Mouse (Mus musculus): ENCODE data around the gene Mpp5. TPM values are rescaled to one million over a fixed set of nuclear protein-coding genes. Genes with fewer than 3 reads are reported as not detected.

Gene Mpp5
- polyA plus RNA-seq, 1 experiment from 2014 or later, result 22.2 TPM

GRCm38 (mm10) chr12:78777916-78778315 lies 29.2 kb downstream of the Mpp5 start:
- WGBS, result 30% methylated on average over 2 of the region's 2 CpGs
- Histone ChIP-seq H3K27me3 (no peaks in the 10 kb centered on the region), H3K9me3 (replicated peaks) (no peaks in the 10 kb centered on the region), H3K4me2 (no peak overlapping the region), H3K27ac (no peak overlapping the region), H3K4me1 (no peaks in the 10 kb centered on the region), H3K9ac (no peak overlapping the region), H3K4me3 (replicated peaks) (no peak overlapping the region), H3K36me3 (no peaks in the 10 kb centered on the region)
- ATAC-seq (replicated peaks; ENCODE audit: low FRiP score), result no peak

DNA sequence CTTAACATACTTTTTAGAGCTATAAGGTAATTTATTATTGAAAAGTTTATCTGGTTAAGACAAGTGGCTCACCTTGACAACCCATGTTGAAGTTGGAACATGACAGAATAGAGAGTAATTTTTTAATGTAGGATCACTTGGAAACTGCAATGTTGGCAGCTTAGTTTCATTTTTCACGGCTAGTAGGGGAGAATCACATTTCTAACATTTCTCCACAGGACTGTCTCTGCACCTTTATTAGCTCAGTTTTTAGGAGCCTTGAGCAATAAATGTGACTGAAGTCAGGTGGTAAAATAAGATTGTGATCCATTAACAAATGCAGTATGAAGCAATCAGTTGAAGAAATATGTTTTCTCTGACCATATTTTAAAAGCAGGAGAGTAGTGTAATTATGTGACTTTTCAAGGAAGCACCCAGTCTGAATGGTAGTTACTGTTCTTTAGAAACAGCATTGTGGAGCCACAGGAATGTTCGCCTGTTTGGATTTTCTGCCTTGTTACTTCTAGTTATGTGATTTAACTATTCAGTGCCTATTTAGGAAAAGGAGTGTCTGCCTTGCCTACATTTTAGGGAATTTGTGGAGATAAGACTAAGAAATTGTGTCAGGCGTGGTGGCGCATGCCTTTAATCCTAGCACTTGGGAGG lies 29.8 kb downstream of the Mpp5 start:
- no peaks in the 10 kb centered on the region for H3K36me3 ChIP-seq
- no peak overlapping the region for H3K4me3 ChIP-seq (replicated peaks)
- H3K4me1 ChIP-seq, result no peaks in the 10 kb centered on the region
- H3K27ac ChIP-seq, result no peak overlapping the region
- H3K4me2 ChIP-seq, result no peak overlapping the region
- H3K27me3 ChIP-seq, result no peaks in the 10 kb centered on the region
- no peak overlapping the region for H3K9ac ChIP-seq
- ATAC-seq (replicated peaks; ENCODE audit: low FRiP score), result no peak
- 70% methylated on average over 4 of the region's 4 CpGs for WGBS
- H3K9me3 ChIP-seq (replicated peaks), result no peaks in the 10 kb centered on the region

GRCm38 (mm10) chr12:78788266-78788873 lies 39.7 kb downstream of the Mpp5 start:
- H3K9me3 ChIP-seq (replicated peaks), result no peaks in the 10 kb centered on the region
- ATAC-seq (replicated peaks; ENCODE audit: low FRiP score), result no peak
- no peaks in the 10 kb centered on the region for H3K27me3 ChIP-seq
- no peak overlapping the region for H3K4me2 ChIP-seq
- H3K9ac ChIP-seq, result no peak overlapping the region
- H3K36me3 ChIP-seq, result no peaks in the 10 kb centered on the region
- H3K27ac ChIP-seq, result no peak overlapping the region
- H3K4me1 ChIP-seq, result no peaks in the 10 kb centered on the region
- whole genome bisulfite sequencing, result 44% methylated on average over 3 of the region's 3 CpGs
- H3K4me3 ChIP-seq (replicated peaks), result no peak overlapping the region

DNA sequence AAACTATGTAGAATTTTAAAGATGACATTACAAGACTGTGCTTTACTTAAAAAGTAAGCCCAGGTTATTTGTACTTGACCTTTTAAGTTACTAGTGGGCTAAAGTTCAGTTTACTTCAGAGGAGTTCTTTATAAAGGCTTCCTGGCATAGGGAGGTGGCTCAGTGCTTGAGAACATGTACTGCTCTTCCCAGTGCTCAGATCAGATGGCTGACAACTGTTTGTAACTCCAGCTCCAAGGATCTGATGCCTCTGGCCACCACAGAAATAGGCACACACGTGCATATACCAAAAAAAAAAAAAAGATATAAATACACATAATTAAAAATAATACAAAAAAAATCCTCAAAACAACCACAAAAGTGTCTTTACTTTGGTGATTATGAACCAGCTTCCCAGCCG lies 42.1 kb downstream of the Mpp5 start:
- H3K27me3 ChIP-seq, result no peaks in the 10 kb centered on the region
- no peak overlapping the region for H3K4me3 ChIP-seq (replicated peaks)
- no peaks in the 10 kb centered on the region for H3K9me3 ChIP-seq (replicated peaks)
- H3K9ac ChIP-seq, result no peak overlapping the region
- no peaks in the 10 kb centered on the region for H3K36me3 ChIP-seq
- ATAC-seq (replicated peaks; ENCODE audit: low FRiP score), result no peak
- WGBS, result 80% methylated on average over 2 of the region's 2 CpGs
- H3K4me2 ChIP-seq, result no peak overlapping the region
- 0 out of 2 replicates have a peak, but pooled peaks cover 2% of the 10 kb centered on the region for H3K4me1 ChIP-seq
- no peak overlapping the region for H3K27ac ChIP-seq

- H3K27me3 ChIP-seq, result no peaks in the 10 kb centered on the region
- no peak overlapping the region for H3K9ac ChIP-seq
- H3K4me3 ChIP-seq (replicated peaks), result no peak overlapping the region
- no peak overlapping the region for H3K4me2 ChIP-seq
- H3K4me1 ChIP-seq, result 0 out of 2 replicates have a peak, but pooled peaks cover 2% of the 10 kb centered on the region
- no peak overlapping the region for H3K27ac ChIP-seq
- ATAC-seq (replicated peaks; ENCODE audit: low FRiP score), result peak; percentile 60; the same call in 1 of the 2 replicates
- H3K36me3 ChIP-seq, result peaks cover 18% of the 10 kb centered on the region
- 12% methylated on average over 1 of the region's 1 CpGs for WGBS
- no peaks in the 10 kb centered on the region for H3K9me3 ChIP-seq (replicated peaks)
Observed at GRCm38 (mm10) chr12:78794236-78794635, 45.5 kb downstream of the Mpp5 start.

DNA sequence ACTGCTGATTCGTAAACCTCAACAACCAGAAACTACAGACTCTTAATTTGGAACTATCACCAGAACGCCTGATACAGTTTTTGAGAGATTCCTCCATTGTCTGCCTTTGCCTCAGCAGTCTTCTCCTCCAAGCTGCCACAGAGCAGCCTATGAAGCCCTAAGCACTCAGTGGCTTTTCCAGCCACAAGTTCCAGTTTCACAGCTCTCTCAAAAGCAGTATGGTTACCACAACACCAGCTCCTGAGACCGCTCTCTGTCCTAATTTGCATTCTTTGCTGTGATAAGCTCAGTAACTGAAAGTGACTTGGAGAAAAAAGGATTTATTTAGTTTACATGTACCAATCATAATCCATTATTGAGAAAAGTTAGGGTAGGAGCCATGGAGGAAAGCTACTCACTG lies 51.3 kb downstream of the Mpp5 start:
- no peak overlapping the region for H3K27ac ChIP-seq
- H3K4me3 ChIP-seq (replicated peaks), result no peak overlapping the region
- no peak overlapping the region for H3K9ac ChIP-seq
- peaks cover 18% of the 10 kb centered on the region for H3K36me3 ChIP-seq
- 90% methylated on average over 3 of the region's 3 CpGs for WGBS
- H3K4me2 ChIP-seq, result no peak overlapping the region
- H3K27me3 ChIP-seq, result no peaks in the 10 kb centered on the region
- no peaks in the 10 kb centered on the region for H3K4me1 ChIP-seq
- no peaks in the 10 kb centered on the region for H3K9me3 ChIP-seq (replicated peaks)
- no peak for ATAC-seq (replicated peaks; ENCODE audit: low FRiP score)

DNA sequence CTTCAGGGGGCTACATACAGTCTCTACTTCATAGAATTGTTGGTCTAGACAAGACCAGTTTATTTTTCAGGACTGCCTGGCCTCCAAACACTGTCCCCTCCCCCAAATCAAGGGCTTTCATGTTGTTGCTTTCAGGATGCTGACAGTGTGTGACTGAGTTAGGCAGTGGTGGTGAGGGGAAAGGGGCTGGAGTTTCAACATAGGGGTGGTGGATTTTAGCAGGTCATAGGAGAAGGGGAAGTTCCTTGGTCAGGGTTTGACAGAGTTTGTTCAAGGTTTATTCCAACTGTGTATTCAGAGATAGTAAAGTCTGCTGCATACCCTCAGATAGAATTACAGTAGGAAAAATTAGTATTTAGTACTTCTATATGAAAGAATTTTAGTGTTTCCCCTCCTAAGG lies 53.1 kb downstream of the Mpp5 start:
- no peak for ATAC-seq (replicated peaks; ENCODE audit: low FRiP score)
- H3K27me3 ChIP-seq, result no peaks in the 10 kb centered on the region
- no peaks in the 10 kb centered on the region for H3K9me3 ChIP-seq (replicated peaks)
- no peak overlapping the region for H3K4me3 ChIP-seq (replicated peaks)
- H3K9ac ChIP-seq, result no peak overlapping the region
- H3K36me3 ChIP-seq, result peaks cover 18% of the 10 kb centered on the region
- no peak overlapping the region for H3K27ac ChIP-seq
- H3K4me1 ChIP-seq, result no peaks in the 10 kb centered on the region
- H3K4me2 ChIP-seq, result no peak overlapping the region

DNA sequence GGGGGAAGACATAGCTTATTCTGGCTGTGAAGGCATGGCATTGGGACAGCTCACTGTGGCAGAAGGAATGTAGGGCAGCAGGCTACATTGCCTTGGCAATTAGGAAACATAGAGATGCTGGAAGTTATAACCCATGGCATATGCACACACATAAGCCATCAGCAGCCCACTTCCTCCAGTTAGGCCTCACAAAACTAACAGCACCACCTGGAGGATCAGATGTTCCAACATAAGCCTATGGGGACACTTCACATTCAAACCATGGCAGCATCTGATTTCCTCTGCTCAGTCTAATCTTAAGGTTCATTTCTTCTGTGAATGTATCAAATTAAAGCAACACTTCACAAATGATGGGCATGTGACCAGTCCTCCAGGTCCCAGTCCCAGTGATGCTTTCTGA lies 65.7 kb downstream of the Mpp5 start:
- H3K4me2 ChIP-seq, result no peak overlapping the region
- H3K4me3 ChIP-seq (replicated peaks), result no peak overlapping the region
- 0 out of 2 replicates have a peak, but pooled peaks cover 4% of the 10 kb centered on the region for H3K36me3 ChIP-seq
- H3K9me3 ChIP-seq (replicated peaks), result no peaks in the 10 kb centered on the region
- no peak overlapping the region for H3K9ac ChIP-seq
- no peak overlapping the region for H3K27ac ChIP-seq
- no peak for ATAC-seq (replicated peaks; ENCODE audit: low FRiP score)
- H3K27me3 ChIP-seq, result no peaks in the 10 kb centered on the region
- no peaks in the 10 kb centered on the region for H3K4me1 ChIP-seq

DNA sequence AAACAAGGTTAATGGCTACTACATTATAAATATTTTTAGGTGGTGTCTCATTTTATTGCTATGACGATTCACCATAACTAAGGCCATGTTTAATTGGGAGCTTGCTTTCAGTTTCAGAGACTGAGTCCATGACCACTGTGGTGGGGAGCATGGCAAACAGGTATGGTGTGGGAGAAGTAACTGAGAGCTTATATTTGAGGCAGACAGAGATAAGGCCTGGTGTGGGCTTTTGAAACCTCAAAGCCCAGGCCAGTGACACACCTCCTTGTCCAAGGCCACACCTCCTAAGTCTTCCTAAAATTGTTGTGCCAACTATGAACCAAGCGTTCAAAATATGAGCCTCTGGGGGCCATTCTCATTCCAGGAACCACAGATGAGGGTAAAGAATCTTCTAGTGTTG lies 85.8 kb downstream of the Mpp5 start:
- H3K4me3 ChIP-seq (replicated peaks), result no peak overlapping the region
- no peaks in the 10 kb centered on the region for H3K9me3 ChIP-seq (replicated peaks)
- H3K4me2 ChIP-seq, result no peak overlapping the region
- no peak for ATAC-seq (replicated peaks; ENCODE audit: low FRiP score)
- no peak overlapping the region for H3K27ac ChIP-seq
- no peak overlapping the region for H3K9ac ChIP-seq
- 86% methylated on average over 2 of the region's 2 CpGs for WGBS
- peaks cover 66% of the 10 kb centered on the region for H3K36me3 ChIP-seq
- no peaks in the 10 kb centered on the region for H3K27me3 ChIP-seq
- H3K4me1 ChIP-seq, result no peaks in the 10 kb centered on the region

DNA sequence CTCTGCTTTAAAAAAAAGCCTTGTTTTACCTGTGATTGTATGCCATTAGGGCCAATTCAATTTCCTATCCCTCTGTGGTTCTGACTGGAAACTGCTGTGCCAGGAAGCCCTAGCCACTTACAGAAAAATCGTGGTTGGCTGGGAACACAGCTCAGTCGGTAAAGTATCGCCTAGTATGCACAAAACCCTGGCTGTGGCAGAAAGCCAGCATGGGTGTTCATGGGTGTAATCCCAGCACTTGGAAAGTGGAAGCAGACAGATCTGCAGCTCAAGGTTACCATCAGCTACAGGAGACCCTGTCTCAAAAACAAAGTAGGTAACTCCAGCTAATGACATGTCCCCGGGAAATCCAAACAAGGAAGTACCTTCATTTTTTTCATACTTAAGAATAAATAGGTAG lies 91.2 kb downstream of the Mpp5 start:
- Histone ChIP-seq H3K27ac (no peak overlapping the region), H3K4me1 (no peaks in the 10 kb centered on the region), H3K9ac (no peak overlapping the region), H3K27me3 (no peaks in the 10 kb centered on the region), H3K4me3 (replicated peaks) (no peak overlapping the region), H3K4me2 (no peak overlapping the region), H3K9me3 (replicated peaks) (no peaks in the 10 kb centered on the region), H3K36me3 (peaks cover 81% of the 10 kb centered on the region)
- ATAC-seq (replicated peaks; ENCODE audit: low FRiP score), result no peak
- WGBS, result 91% methylated on average over 4 of the region's 4 CpGs

GRCm38 (mm10) chr12:78842429-78842828 lies 93.7 kb downstream of the Mpp5 start:
- WGBS, result 91% methylated on average over 1 of the region's 1 CpGs
- no peak overlapping the region for H3K27ac ChIP-seq
- H3K4me3 ChIP-seq (replicated peaks), result no peak overlapping the region
- no peak for ATAC-seq (replicated peaks; ENCODE audit: low FRiP score)
- no peak overlapping the region for H3K4me2 ChIP-seq
- no peaks in the 10 kb centered on the region for H3K27me3 ChIP-seq
- peaks cover 76% of the 10 kb centered on the region for H3K36me3 ChIP-seq
- no peak overlapping the region for H3K9ac ChIP-seq
- H3K9me3 ChIP-seq (replicated peaks), result no peaks in the 10 kb centered on the region
- no peaks in the 10 kb centered on the region for H3K4me1 ChIP-seq

DNA sequence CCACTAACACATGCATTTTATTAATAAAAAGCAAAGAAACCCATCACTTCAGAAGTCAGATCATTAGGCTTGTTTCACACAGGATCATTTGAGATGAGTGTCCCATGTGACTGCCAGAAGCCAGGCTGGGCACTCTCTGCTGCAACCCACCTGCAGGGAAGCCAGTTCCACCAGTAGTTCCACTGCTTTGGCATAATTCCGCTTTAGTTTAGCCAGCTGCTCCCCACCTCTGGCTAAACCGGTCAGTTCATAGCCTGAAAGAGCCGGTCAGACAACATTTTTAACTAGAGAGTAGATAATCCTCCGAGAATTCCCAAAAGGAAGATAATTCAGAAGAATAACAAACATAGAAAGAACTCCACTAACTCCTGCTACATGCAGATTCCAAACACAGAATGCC lies 99.5 kb downstream of the Mpp5 start:
- ATAC-seq (replicated peaks; ENCODE audit: low FRiP score), result no peak
- Histone ChIP-seq H3K9ac (no peak overlapping the region), H3K9me3 (replicated peaks) (no peaks in the 10 kb centered on the region), H3K4me1 (no peaks in the 10 kb centered on the region), H3K36me3 (peaks cover 66% of the 10 kb centered on the region), H3K4me2 (no peak overlapping the region), H3K27me3 (no peaks in the 10 kb centered on the region), H3K4me3 (replicated peaks) (no peak overlapping the region), H3K27ac (no peak overlapping the region)
- WGBS, result 92% methylated on average over 4 of the region's 4 CpGs
